Mouse (Mus musculus) olfactory bulb, adult 2 months (tissue): ENCODE measurements at regions not wholly inside any gene's neighbourhood (a gene's known extent, or its start where the extent isn't known, plus 50 kb on each side); places are given as distances from the start of the nearest gene placed in this dataset.
A peak's percentile ranks its signal among the peaks of the same experiment; 100 is the strongest.

Experiments
- H3K27ac ChIP-seq: fragments of 200-500 bp; 2 replicates; pipeline ENCODE4 v1.5.1; 2012; ENCODE audit warnings: low read depth, low read length; ENCODE audit not compliant: insufficient read depth
- H3K4me1 ChIP-seq: fragments of 200-500 bp; 2 replicates; pipeline ENCODE4 v1.6.1; 2012; ENCODE audit warnings: low read length; ENCODE audit not compliant: control insufficient read depth, insufficient read depth
- H3K4me3 ChIP-seq: fragments of 200-500 bp; 2 replicates; pipeline ENCODE4 v1.5.1; 2012; ENCODE audit warnings: mild to moderate bottlenecking, low read depth, low read length, moderate library complexity; ENCODE audit not compliant: insufficient read depth
- CTCF ChIP-seq: fragments of 200-500 bp; IDR thresholded peaks from 2 replicates; pipeline ENCODE4 v1.5.1; 2012; ENCODE audit warnings: low read depth, mild to moderate bottlenecking, low read length, moderate library complexity; ENCODE audit not compliant: insufficient read depth
- POLR2A ChIP-seq: fragments of 200-500 bp; IDR thresholded peaks from 2 replicates; pipeline ENCODE4 v1.6.1; 2012; ENCODE audit warnings: mild to moderate bottlenecking, low read depth, low read length, moderate library complexity; ENCODE audit not compliant: insufficient read depth
- WGBS: fragments of 180-500 bp; shearing (Covaris S2); methylation state at CpG from one replicate; pipeline ENCODE4 v1.1.7; 2018; 5-methylcytosine and 5-hydroxymethylcytosine counted together

GRCm38 (mm10) chr1:174999265-175000200, 77.9 kb upstream of the Grem2 start:
- H3K4me1 ChIP-seq = no peaks in the 10 kb centered on the region
- H3K4me3 ChIP-seq = no peak overlapping the region
- WGBS = 71% methylated on average over 8 of the region's 8 CpGs
- no peak overlapping the region for H3K27ac ChIP-seq
- TF ChIP-seq POLR2A = no peak
- TF ChIP-seq CTCF = 0 out of 2 replicates have a peak, but pooled peaks have one; percentile 34

- WGBS = 58% methylated on average over 4 of the region's 4 CpGs
- Histone ChIP-seq H3K27ac (no peak overlapping the region), H3K4me1 (no peaks in the 10 kb centered on the region), H3K4me3 (no peak overlapping the region)
- TF ChIP-seq CTCF (no peak), POLR2A (no peak)
These were observed 70.9 kb upstream of the Grem2 start for GRCm38 (mm10) chr1:174992520-174992919.

GRCm38 (mm10) chr1:174988590-174988989, 67.0 kb upstream of the Grem2 start:
- TF ChIP-seq CTCF = no peak
- H3K27ac ChIP-seq = no peak overlapping the region
- H3K4me3 ChIP-seq = no peak overlapping the region
- 82% methylated on average over 5 of the region's 5 CpGs for WGBS
- H3K4me1 ChIP-seq = no peaks in the 10 kb centered on the region

- WGBS = 71% methylated on average over 6 of the region's 6 CpGs
- no peak for TF ChIP-seq CTCF
- TF ChIP-seq POLR2A = no peak
- Histone ChIP-seq H3K4me3 (no peak overlapping the region), H3K27ac (no peak overlapping the region), H3K4me1 (no peaks in the 10 kb centered on the region)
These were observed 50.3 kb upstream of the Grem2 start for GRCm38 (mm10) chr1:174971895-174972294.
